Mouse (Mus musculus) kidney, adult 9 months (tissue): ENCODE measurements at regions not wholly inside any gene's neighbourhood (a gene's known extent, or its start where the extent isn't known, plus 50 kb on each side); places are given as distances from the start of the nearest gene placed in this dataset.

Experiments
- DNase-seq: peaks from one replicate; pipeline ENCODE4 v3.0.0; 2022

GRCm38 (mm10) chr16:10098511-10098910 is 71.5 kb upstream of the Rpl39l start:
- no peak for DNase-seq

GRCm38 (mm10) chr16:10088461-10089353 is 81.3 kb upstream of the Rpl39l start:
- peak; percentile 47 for DNase-seq

GRCm38 (mm10) chr16:10086341-10086740 is 83.7 kb upstream of the Rpl39l start:
- DNase-seq: no peak

- no peak for DNase-seq
Measured at GRCm38 (mm10) chr16:10085429-10085828, 84.6 kb upstream of the Rpl39l start.

- no peak for DNase-seq
Measured at GRCm38 (mm10) chr16:10081751-10082150, 86.4 kb upstream of the Grin2a start.

GRCm38 (mm10) chr16:10080121-10080679 is 84.8 kb upstream of the Grin2a start:
- no peak for DNase-seq

GRCm38 (mm10) chr16:10073158-10073557 is 77.8 kb upstream of the Grin2a start:
- peak; percentile 35 for DNase-seq

- DNase-seq: no peak
Measured at GRCm38 (mm10) chr16:10063491-10063890, 68.1 kb upstream of the Grin2a start.

- DNase-seq: no peak
Measured at GRCm38 (mm10) chr16:10058094-10058493, 62.7 kb upstream of the Grin2a start.
